Mouse (Mus musculus): Measurements from ENCODE around the gene March4.

GRCm38 (mm10) chr1:72457652-72458051 is 79.1 kb downstream of the March4 start:
- TF ChIP-seq CTCF (IDR thresholded peaks at IDR 0.05; ENCODE audit: borderline replicate concordance, insufficient read depth, low read depth, low read length) (no peak), POLR2A (IDR thresholded peaks at IDR 0.05; ENCODE audit: borderline replicate concordance, insufficient read depth, low read length) (no peak)
